Mouse (Mus musculus) stomach, embryonic 15.5 days (tissue): ENCODE measurements around the gene Ugt1a10. TPM values are rescaled to one million over a fixed set of nuclear protein-coding genes. Genes with fewer than 3 reads are reported as not detected.

Experiments
- ATAC-seq: fragments of 200-750 bp; cut with Nextera tagmentation; 2 replicates; pipeline ENCODE4 v1.8.0; 2017; ENCODE audit warnings: low read depth, moderate number of reproducible peaks, moderate TSS enrichment; ENCODE audit not compliant: insufficient read depth, low FRiP score
- H3K27ac ChIP-seq: fragments of 300-500 bp; sonication (generic); 2 replicates; pipeline ENCODE4 v1.5.1; 2015; ENCODE audit warnings: mild to moderate bottlenecking, inconsistent platforms
- H3K27me3 ChIP-seq: fragments of 300-500 bp; sonication (generic); replicated peaks from 2 replicates; pipeline ENCODE4 v1.6.1; 2015; ENCODE audit warnings: inconsistent platforms
- H3K36me3 ChIP-seq: fragments of 300-500 bp; sonication (generic); 2 replicates; pipeline ENCODE4 v1.6.1; 2015; ENCODE audit warnings: inconsistent platforms
- H3K4me1 ChIP-seq: fragments of 300-500 bp; sonication (generic); 2 replicates; pipeline ENCODE4 v1.6.1; 2015; ENCODE audit warnings: inconsistent platforms
- H3K4me2 ChIP-seq: fragments of 300-500 bp; sonication (generic); 2 replicates; pipeline ENCODE4 v1.6.1; 2015; ENCODE audit warnings: mild to moderate bottlenecking, inconsistent platforms
- H3K4me3 ChIP-seq: fragments of 300-500 bp; sonication (generic); replicated peaks from 2 replicates; pipeline ENCODE4 v1.5.1; 2015; ENCODE audit warnings: inconsistent platforms
- H3K9ac ChIP-seq: fragments of 300-500 bp; sonication (generic); 2 replicates; pipeline ENCODE4 v1.6.1; 2015; ENCODE audit warnings: inconsistent platforms
- H3K9me3 ChIP-seq: fragments of 300-500 bp; sonication (generic); 2 replicates; pipeline ENCODE4 v1.6.1; 2016; ENCODE audit warnings: inconsistent platforms
- WGBS: fragments of 180-500 bp; shearing (Covaris S2); methylation state at CpG from one replicate; pipeline ENCODE4 v1.1.7; 2015; 5-methylcytosine and 5-hydroxymethylcytosine counted together
- polyA plus RNA-seq: library from polyadenylated mRNA; unstranded; fragments of >200 nt; fragmentation: Nextera tagmentation; extraction: Ambion mirVana; gene quantifications from 2 replicates; pipeline ENCODE4 v1.2.1, GENCODE M21; 2015

The Ugt1a10 gene
- polyA plus RNA-seq, 1 experiment from 2014 or later = not detected

DNA sequence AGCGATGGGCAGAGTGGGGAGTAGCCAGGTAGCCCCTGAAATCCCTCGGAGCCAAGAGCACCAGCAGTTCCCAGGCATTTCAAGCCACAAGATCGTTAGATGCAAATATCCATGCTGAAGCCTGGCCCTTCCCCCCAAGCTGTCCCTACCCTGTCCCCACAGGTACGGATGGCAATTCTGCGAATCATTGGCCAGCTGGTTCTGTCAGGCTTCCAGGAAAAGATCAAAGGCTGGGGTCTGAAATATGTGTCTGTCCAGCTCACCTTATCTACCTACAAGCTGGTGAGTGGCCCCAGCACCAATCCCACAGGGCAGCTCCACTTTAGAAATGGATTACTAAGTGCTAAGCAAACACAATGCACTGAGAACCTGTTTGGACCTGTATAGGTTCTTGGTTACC lies 182.1 kb downstream of the Ugt1a10 start:
- H3K9ac ChIP-seq = no peak overlapping the region
- H3K27ac ChIP-seq = no peak overlapping the region
- H3K4me1 ChIP-seq = no peaks in the 10 kb centered on the region
- H3K4me2 ChIP-seq = no peak overlapping the region
- 74% methylated on average over 5 of the region's 5 CpGs for WGBS
- H3K36me3 ChIP-seq = no peaks in the 10 kb centered on the region
- H3K4me3 ChIP-seq = no peak overlapping the region
- peaks cover 29% of the 10 kb centered on the region; the same call in 1 of the 2 replicates for H3K9me3 ChIP-seq
- H3K27me3 ChIP-seq = no peaks in the 10 kb centered on the region
- 0 out of 2 replicates have a peak, but pooled peaks have one; percentile 5 for ATAC-seq

GRCm38 (mm10) chr1:88238771-88239170 lies 183.6 kb downstream of the Ugt1a10 start:
- Histone ChIP-seq H3K4me2 (no peak overlapping the region), H3K9me3 (peaks cover 29% of the 10 kb centered on the region; the same call in 1 of the 2 replicates), H3K27me3 (no peaks in the 10 kb centered on the region), H3K4me3 (no peak overlapping the region), H3K9ac (no peak overlapping the region), H3K36me3 (no peaks in the 10 kb centered on the region), H3K4me1 (no peaks in the 10 kb centered on the region), H3K27ac (no peak overlapping the region)
- 71% methylated on average over 6 of the region's 6 CpGs for WGBS
- no peak for ATAC-seq

DNA sequence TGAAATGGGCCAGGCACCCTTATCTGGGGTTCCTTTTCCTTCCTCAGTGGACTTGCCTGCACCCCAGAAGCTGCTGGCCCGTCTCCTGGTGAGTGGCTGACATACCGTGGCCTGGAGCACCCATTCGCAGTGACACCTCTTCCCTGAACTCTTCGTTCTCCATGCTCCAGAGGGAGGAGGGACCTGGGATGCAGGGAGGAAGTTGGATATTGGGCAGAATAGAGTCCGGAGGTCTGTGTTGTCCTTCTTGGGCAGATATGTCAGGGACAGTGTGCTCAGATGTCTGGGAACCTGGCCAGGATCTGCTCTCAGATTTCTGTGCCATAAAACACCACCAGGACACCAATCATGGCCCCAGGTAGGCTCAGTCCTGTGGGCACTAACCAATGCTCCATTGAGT lies 184.9 kb downstream of the Ugt1a10 start:
- 72% methylated on average over 5 of the region's 5 CpGs for WGBS

DNA sequence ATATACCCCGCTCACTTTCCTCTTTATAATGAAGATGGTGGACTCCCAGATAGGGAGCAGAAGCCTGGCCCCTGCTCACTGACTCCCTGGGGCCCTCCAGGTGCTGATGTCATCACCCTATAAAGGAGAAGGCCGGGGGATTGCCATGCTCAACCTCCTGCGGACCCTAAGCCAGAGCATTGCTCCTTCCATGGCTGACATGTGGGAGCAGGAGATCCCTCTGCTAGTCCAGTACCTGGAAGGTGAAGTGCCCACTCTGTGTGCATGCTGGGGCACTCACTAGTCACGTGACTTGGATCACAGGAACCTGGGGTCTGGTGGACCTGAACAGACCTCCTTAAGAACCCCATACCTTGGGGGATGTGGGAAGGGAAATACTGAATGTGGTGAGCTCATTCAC lies 185.4 kb downstream of the Ugt1a10 start:
- Histone ChIP-seq H3K9ac (no peak overlapping the region), H3K27ac (no peak overlapping the region), H3K4me2 (no peak overlapping the region), H3K4me3 (no peak overlapping the region), H3K36me3 (no peaks in the 10 kb centered on the region), H3K9me3 (peaks cover 28% of the 10 kb centered on the region; the same call in 1 of the 2 replicates), H3K27me3 (no peaks in the 10 kb centered on the region), H3K4me1 (no peaks in the 10 kb centered on the region)
- 71% methylated on average over 4 of the region's 4 CpGs for WGBS
- no peak for ATAC-seq

More for the DNA sequence above, 184.9 kb downstream of the Ugt1a10 start:
- Histone ChIP-seq H3K9ac (no peak overlapping the region), H3K4me2 (no peak overlapping the region), H3K4me3 (no peak overlapping the region), H3K27ac (no peak overlapping the region), H3K27me3 (no peaks in the 10 kb centered on the region), H3K9me3 (peaks cover 29% of the 10 kb centered on the region; the same call in 1 of the 2 replicates), H3K4me1 (no peaks in the 10 kb centered on the region), H3K36me3 (no peaks in the 10 kb centered on the region)
- no peak for ATAC-seq

DNA sequence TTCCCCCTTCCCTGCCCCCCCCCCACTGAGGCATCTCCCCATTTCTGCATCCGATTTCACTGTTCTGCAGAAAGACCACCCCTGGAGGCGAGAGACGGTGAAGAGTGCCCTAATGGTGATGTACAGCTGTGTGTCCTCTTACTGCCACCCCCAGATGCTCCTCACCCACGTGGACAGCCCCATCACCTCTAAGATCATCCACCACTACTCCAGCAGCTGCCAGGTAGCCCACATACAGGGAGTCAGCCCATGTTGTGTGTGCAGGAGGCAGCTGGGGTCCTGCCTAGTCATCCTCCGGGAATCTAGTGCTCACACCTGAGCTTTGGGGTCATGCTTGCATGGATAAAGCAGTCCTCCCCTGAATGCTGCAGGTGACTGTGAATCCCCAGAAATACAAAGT lies 188.7 kb downstream of the Ugt1a10 start:
- Histone ChIP-seq H3K9me3 (peaks cover 15% of the 10 kb centered on the region), H3K4me3 (no peak overlapping the region)

DNA sequence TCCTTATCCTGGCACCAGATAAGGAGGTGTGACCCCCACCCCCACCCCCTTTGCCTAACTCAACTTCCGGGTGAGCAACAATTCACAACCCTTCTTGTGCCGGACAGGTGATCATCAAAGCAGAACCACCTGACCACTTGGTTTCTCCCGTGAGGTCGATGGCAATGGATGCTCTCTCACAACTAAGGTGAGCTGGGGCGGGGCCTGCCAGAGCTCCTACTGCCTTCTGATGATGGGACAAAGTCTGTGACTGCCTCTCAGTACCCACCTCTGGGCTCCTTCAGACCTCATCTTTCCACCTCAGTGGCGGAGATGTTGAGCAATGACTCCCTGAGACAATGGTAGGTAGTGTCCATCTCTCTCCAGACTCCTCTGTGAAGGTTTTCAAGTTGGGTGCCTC lies 190.7 kb downstream of the Ugt1a10 start:
- ATAC-seq = no peak
- H3K27me3 ChIP-seq = no peaks in the 10 kb centered on the region
- H3K36me3 ChIP-seq = no peaks in the 10 kb centered on the region
- WGBS = 77% methylated on average over 6 of the region's 6 CpGs
- peaks cover 15% of the 10 kb centered on the region; the same call in 1 of the 2 replicates for H3K9me3 ChIP-seq
- H3K4me1 ChIP-seq = no peaks in the 10 kb centered on the region
- no peak overlapping the region for H3K4me3 ChIP-seq
- no peak overlapping the region for H3K4me2 ChIP-seq
- H3K9ac ChIP-seq = no peak overlapping the region
- no peak overlapping the region for H3K27ac ChIP-seq

More for the DNA sequence above, 188.7 kb downstream of the Ugt1a10 start:
- no peaks in the 10 kb centered on the region for H3K4me1 ChIP-seq
- 61% methylated on average over 5 of the region's 5 CpGs for WGBS
- no peak overlapping the region for H3K4me2 ChIP-seq
- H3K27me3 ChIP-seq = no peaks in the 10 kb centered on the region
- no peak overlapping the region for H3K27ac ChIP-seq
- no peak overlapping the region for H3K9ac ChIP-seq
- ATAC-seq = no peak
- no peaks in the 10 kb centered on the region for H3K36me3 ChIP-seq

DNA sequence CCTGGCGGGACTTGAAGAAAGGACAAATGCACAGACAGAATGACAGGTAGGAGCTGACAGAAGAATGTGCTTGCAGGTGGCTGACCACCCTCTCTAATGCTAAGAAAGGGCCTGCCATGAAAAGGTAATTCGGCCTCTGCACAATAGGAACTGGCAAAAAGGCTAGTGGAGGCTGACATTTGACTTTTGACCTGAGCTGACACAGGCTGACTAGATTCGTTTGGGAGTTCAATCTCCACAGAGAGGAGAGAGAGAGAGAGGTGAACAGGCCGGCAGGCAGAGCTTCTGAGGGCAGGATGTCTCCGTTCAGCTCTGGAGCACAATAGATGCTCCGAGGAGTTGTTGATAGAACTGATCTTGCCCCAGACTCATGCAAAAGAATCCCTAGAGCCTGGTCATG lies 191.2 kb downstream of the Ugt1a10 start:
- Histone ChIP-seq H3K27me3 (no peaks in the 10 kb centered on the region), H3K9ac (no peak overlapping the region), H3K36me3 (no peaks in the 10 kb centered on the region), H3K4me1 (no peaks in the 10 kb centered on the region), H3K9me3 (peaks cover 15% of the 10 kb centered on the region; the same call in 1 of the 2 replicates), H3K27ac (no peak overlapping the region), H3K4me3 (no peak overlapping the region), H3K4me2 (no peak overlapping the region)
- ATAC-seq = no peak
- 42% methylated on average over 6 of the region's 6 CpGs for WGBS

- Histone ChIP-seq H3K9ac (no peak overlapping the region), H3K4me3 (no peak overlapping the region), H3K36me3 (no peaks in the 10 kb centered on the region), H3K9me3 (peaks cover 15% of the 10 kb centered on the region; the same call in 1 of the 2 replicates), H3K4me1 (no peaks in the 10 kb centered on the region), H3K4me2 (no peak overlapping the region), H3K27ac (no peak overlapping the region), H3K27me3 (no peaks in the 10 kb centered on the region)
- no peak for ATAC-seq
- 42% methylated on average over 2 of the region's 2 CpGs for WGBS
Observed at GRCm38 (mm10) chr1:88247660-88248059, 192.5 kb downstream of the Ugt1a10 start.

GRCm38 (mm10) chr1:88248658-88249057 lies 193.5 kb downstream of the Ugt1a10 start:
- Histone ChIP-seq H3K27me3 (no peaks in the 10 kb centered on the region), H3K4me3 (no peak overlapping the region), H3K27ac (no peak overlapping the region), H3K4me2 (no peak overlapping the region), H3K9ac (no peak overlapping the region), H3K36me3 (no peaks in the 10 kb centered on the region), H3K4me1 (no peaks in the 10 kb centered on the region), H3K9me3 (peaks cover 15% of the 10 kb centered on the region; the same call in 1 of the 2 replicates)
- ATAC-seq = no peak
- 64% methylated on average over 4 of the region's 4 CpGs for WGBS

DNA sequence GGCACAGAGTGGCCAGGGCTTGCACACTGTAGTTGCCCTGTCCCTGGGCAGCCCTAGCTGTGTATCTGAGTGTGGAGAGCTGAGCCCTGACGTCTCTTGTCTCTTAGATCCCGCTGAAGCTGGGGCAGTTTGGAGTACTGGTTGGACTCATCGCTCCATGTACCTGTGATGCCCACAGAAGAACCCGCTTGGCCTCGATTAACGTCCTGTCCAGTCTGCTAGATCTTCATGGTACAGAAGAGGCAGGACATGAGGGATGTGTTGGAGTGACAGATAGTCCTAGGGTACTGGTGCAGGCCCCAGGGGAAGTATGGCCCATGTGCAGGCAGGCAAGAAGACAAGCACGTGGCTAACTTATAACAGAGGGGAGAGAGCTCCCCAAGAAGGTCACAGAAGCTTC lies 194.4 kb downstream of the Ugt1a10 start:
- peak; percentile 1; the same call in 1 of the 2 replicates for ATAC-seq
- Histone ChIP-seq H3K27ac (no peak overlapping the region), H3K9ac (no peak overlapping the region), H3K9me3 (peaks cover 15% of the 10 kb centered on the region; the same call in 1 of the 2 replicates), H3K27me3 (no peaks in the 10 kb centered on the region), H3K4me1 (no peaks in the 10 kb centered on the region), H3K4me2 (no peak overlapping the region), H3K4me3 (no peak overlapping the region), H3K36me3 (no peaks in the 10 kb centered on the region)
- 75% methylated on average over 7 of the region's 7 CpGs for WGBS

DNA sequence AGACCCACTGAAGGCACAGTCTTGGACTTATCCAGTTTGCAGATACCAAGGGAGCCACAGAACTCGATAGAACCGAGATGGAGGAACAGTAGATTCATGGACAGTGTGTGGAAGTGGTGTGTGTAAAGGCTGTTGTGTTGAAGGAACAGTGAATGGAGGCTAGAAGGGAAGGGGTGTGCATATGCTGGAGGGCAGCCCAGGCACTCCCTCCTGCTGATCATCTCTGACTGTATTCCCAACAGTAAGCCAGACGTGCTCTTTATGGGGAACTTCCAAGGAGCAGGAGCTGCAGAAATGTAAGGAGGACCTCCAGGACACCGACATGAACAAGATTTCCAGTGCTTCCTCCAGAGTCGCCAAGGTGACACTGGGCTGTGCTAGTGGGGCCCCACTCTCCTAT lies 194.8 kb downstream of the Ugt1a10 start:
- peaks cover 15% of the 10 kb centered on the region; the same call in 1 of the 2 replicates for H3K9me3 ChIP-seq
- ATAC-seq = no peak
- no peak overlapping the region for H3K4me3 ChIP-seq
- no peaks in the 10 kb centered on the region for H3K36me3 ChIP-seq
- 79% methylated on average over 5 of the region's 5 CpGs for WGBS
- H3K4me1 ChIP-seq = no peaks in the 10 kb centered on the region
- no peak overlapping the region for H3K4me2 ChIP-seq
- no peak overlapping the region for H3K27ac ChIP-seq
- no peak overlapping the region for H3K9ac ChIP-seq
- H3K27me3 ChIP-seq = no peaks in the 10 kb centered on the region

GRCm38 (mm10) chr1:88253106-88253505 lies 197.9 kb downstream of the Ugt1a10 start:
- WGBS = 71% methylated on average over 8 of the region's 8 CpGs
- Histone ChIP-seq H3K27me3 (no peaks in the 10 kb centered on the region), H3K36me3 (no peaks in the 10 kb centered on the region), H3K9ac (no peak overlapping the region), H3K4me2 (no peak overlapping the region), H3K4me1 (no peaks in the 10 kb centered on the region), H3K27ac (no peak overlapping the region), H3K9me3 (peaks cover 11% of the 10 kb centered on the region; the same call in 1 of the 2 replicates), H3K4me3 (no peak overlapping the region)
- ATAC-seq = no peak

- WGBS = 74% methylated on average over 6 of the region's 6 CpGs
- no peaks in the 10 kb centered on the region for H3K4me1 ChIP-seq
- no peak overlapping the region for H3K27ac ChIP-seq
- H3K4me3 ChIP-seq = no peak overlapping the region
- no peak for ATAC-seq
- H3K36me3 ChIP-seq = no peaks in the 10 kb centered on the region
- H3K27me3 ChIP-seq = no peaks in the 10 kb centered on the region
- no peak overlapping the region for H3K9ac ChIP-seq
- peaks cover 11% of the 10 kb centered on the region; the same call in 1 of the 2 replicates for H3K9me3 ChIP-seq
- no peak overlapping the region for H3K4me2 ChIP-seq
Observed at GRCm38 (mm10) chr1:88253540-88253939, 198.4 kb downstream of the Ugt1a10 start.
